Mouse (Mus musculus) CD4-positive naive resting alpha-beta T cell, adult 76 days (primary cell): Measurements from ENCODE around the gene Bace1. TPM values are rescaled to one million over a fixed set of nuclear protein-coding genes. Genes with fewer than 3 reads are reported as not detected.

Experiments used
- total RNA-seq: library from RNA; stranded (reverse); gene quantifications from one replicate; pipeline ENCODE4 v1.2.4, GENCODE M21; 2023

The Bace1 gene
- total RNA-seq: 1.9 TPM

DNA sequence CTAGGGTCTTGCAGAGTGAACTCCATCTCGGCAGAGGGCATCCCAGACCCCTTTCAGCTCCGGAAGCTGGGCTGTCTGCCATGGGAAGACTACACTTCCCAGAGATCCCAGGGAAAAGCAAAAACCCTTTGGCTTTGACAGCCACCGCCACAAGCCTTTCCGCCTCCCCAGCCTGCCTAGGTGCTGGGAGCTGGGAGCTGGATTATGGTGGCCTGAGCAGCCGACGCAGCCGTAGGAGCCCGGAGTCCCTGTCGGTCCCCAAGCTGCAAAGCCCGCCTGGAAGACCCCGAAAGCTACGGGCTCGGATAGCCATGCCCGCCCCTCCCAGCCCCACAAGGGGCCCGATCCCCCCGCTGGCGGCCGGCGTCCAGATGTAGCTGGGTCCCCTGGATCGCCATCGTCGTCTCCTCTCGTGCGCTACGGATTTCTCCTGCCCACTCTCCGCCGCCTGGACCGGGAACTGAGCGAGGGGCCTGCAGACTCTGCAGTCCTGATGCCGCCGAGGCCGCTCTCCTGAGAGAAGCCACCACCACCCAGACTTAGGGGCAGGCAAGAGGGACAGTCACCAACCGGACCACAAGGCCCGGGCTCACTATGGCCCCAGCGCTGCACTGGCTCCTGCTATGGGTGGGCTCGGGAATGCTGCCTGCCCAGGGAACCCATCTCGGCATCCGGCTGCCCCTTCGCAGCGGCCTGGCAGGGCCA, at the start of gene Bace1:
Gene Bace1, plus strand, starts transcription at position 147 of the 705 bp plus-strand sequence.

GRCm38 (mm10) chr9:45828291-45828963, 10.0 kb upstream of the Bace1 start, which contains the start of gene Cep164:
Gene Cep164 (minus strand): TSS chr9:45828691.

GRCm38 (mm10) chr9:45906355-45907077, 68.1 kb downstream of the Bace1 start, which contains the start of the genes Pcsk7 and Rnf214:
Gene Pcsk7 (plus strand): TSS chr9:45906497.
Gene Rnf214 (minus strand): TSS chr9:45906911.

Other genes with a start within 250 kb of the Bace1 start
- gene Cep164, start 9.9 kb upstream of the Bace1 start, total RNA-seq: 38.6 TPM
- gene Pcsk7, start 67.9 kb downstream of the Bace1 start, total RNA-seq: 68.6 TPM
- 30.8 TPM for gene Rnf214, start 68.3 kb downstream of the Bace1 start, total RNA-seq
- gene Tagln, start 97.5 kb downstream of the Bace1 start, total RNA-seq: 5.1 TPM
- 427 TPM for gene Sidt2, start 116.7 kb downstream of the Bace1 start, total RNA-seq
- 69.5 TPM for gene Pafah1b2, start 174.1 kb downstream of the Bace1 start, total RNA-seq
- gene Sik3, start 174.2 kb downstream of the Bace1 start, total RNA-seq: 67.2 TPM